Mouse (Mus musculus): Measurements from ENCODE around the gene Arid1b.
A peak's percentile ranks its signal among the peaks of the same experiment; 100 is the strongest.

Arid1b gene

DNA sequence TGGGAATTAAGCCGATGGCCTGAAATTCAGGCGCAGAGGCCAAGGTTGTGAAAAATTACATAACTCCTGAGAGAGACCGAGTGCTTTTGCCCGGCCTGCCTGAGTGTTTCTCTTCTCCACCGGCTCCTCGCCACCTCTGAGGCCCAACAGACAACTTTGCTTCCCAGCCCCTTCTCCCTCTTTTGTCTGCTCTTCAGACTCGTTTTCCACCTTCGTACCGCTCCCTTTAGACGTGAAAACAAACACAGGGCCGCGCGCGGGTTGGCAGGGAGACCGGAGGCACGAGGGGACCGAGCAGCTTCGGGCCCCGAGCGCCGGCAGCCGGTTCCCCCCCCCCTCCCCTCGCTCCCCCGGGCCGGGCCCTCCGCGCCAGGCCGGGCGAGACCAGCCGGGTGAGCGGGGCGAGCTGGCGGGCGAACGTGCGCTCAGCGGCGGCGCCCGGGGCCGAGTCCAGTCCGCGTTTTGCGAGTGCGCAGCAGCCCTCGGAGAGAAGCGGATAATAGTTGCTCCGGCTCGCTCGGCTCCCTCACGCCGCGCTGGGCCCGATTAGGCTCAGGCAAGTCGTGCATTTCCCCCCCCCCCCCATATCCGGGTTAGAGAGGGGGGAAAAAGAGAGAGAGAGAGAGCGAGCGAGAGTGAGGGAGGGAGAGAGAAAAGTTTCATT is at the start of gene Arid1b:
Arid1b (plus strand) TSS at position 493 of the 664 bp plus-strand sequence.
- DNase-seq = peak; percentile 81

DNA sequence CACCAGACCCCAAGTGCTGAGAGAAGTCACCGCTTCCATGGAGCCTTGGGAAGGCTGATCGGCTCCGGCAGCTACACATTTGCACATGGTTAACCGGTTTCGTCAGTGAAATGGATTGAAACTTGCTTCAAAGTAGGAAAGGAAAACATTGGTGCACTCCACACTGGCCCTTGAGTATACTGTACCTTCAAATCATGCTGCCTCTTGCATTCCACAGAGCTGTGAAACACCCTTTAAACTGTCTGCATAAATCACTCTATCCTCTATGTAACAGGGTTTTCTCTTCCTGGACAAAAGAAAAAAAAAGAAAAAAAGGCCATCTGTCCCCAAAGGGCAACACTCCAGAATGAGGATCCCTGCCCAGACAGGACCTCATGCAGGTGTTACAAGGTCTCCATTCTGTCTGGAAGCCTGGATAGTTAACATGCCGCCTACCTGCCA is 48.8 kb upstream of the Arid1b start:
- DNase-seq = no peak

DNA sequence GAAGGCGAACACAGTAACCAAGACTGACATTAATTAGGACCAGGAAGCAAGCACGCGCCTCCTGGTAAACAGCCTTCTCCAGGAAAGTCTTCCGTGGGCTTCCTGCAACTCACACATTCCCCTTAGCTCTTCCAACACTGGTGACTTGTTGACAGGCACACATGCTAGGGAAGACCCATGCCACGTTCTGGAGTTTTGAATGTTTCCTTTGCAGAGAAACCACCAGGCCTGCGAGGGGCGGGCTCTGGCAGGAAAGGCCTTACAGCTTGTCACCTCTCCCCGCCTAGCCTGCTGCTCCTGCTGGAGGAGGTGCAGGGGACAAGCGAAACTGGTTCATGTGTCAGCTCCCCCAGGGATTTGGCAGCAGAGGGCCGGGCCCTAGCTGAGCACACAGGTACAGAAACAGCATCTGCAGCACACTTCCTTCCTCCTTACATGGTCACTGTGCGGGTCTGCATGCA is 48.2 kb upstream of the Arid1b start:
- DNase-seq = no peak

DNA sequence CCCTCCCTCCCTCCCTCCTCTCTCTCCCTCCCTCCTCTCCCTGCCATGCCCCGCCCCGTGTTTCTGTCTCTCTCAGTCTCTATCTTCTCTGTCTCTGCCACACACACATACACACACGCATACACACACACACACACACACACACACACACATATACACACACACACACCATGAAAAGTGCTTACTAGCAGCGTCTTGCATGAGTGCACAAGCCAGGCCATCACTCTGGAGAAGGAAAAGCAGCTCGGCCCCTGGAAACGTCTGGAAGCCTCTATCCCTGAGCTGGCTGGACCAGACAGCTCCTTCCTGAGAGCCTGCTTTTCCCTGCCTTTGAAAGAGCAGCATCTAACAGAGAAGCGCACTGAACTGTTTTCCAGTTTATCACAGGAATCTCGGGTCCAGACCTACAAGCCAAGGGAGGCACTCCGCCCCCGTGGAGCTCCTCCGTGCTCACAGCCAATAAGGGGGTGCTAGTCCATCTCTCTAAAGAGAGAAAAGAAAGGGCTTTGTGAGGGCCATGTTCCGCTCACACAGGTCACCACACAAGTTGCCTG is 47.6 kb upstream of the Arid1b start:
- DNase-seq = no peak

DNA sequence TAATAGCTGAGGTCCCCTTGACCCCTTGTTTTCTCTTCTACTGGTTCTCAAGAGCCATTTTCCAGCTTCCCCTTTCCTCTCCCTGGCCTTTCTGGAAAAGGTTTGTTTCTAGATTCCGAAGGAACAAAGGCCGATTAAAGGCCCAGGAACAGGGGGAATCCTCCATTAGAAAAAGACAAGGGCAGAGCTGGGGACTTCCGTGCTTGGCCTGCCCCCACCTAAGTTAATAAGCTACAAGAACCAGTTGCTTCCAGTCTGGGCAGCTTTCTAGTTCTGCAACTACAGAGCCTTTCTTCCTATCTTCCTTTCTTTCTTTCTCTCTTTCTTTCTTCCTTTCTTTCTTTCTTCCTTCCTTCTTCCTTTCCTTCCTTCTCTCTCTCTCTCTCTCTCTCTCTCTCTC is 47.1 kb upstream of the Arid1b start:
- DNase-seq = no peak

DNA sequence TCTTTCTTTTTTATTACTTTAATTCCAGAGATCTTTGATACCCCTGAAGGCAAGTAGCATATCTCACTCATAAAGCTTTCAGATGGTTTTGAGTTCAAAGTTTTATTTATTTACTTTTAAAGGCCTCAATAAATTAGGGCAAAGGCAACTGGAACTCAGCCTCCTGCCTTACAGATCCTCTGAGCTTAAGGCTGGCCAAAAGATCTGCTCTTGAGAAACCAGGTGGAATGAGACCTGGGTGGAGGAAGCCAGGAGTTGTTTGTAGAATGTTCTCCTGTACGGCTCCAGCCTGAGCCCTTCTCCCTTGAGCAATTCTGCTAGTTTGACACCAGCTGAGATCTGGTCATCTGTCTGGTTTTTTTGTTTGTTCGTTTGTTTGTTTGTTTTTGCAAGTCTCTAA is 46.7 kb upstream of the Arid1b start:
- no peak for DNase-seq

DNA sequence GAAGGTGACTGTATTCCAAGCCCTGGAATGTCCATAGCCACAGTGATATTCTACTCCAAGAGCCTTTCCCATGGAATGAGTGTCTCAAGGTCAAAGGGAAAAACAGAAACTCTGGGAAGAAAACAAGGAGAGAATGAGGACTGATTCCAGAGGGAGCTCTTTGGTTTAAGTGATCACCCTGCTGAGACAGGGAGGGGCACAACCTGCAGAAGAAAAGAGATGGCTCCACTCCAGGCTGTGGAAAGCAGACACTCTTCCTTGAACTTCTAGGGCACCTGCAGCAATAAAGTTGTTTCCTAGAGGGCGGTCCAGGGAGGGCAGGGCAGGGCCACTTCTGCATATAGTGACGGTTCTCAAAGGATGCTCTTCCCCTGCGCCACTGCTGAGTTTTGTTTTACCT is 45.6 kb upstream of the Arid1b start:
- no peak for DNase-seq

DNA sequence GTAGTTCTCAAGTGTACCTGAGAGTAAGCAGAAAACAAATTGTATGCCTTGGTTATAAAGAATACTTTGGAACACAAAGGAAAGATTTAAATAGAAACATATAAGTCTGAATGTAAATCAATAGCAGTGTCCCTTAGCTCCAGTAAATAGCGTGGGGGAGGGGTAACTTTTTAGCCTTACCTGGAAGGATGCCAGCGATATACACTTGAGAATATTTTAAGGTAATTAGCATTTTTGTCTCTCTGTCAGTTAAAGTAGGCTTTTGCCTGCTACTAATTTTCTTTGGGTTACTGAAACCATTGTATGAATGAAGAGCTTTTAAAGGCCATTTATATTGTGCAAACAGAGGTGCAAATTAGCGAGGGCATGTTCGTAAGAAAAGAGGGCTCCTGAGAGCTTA is 39.7 kb upstream of the Arid1b start:
- no peak for DNase-seq

DNA sequence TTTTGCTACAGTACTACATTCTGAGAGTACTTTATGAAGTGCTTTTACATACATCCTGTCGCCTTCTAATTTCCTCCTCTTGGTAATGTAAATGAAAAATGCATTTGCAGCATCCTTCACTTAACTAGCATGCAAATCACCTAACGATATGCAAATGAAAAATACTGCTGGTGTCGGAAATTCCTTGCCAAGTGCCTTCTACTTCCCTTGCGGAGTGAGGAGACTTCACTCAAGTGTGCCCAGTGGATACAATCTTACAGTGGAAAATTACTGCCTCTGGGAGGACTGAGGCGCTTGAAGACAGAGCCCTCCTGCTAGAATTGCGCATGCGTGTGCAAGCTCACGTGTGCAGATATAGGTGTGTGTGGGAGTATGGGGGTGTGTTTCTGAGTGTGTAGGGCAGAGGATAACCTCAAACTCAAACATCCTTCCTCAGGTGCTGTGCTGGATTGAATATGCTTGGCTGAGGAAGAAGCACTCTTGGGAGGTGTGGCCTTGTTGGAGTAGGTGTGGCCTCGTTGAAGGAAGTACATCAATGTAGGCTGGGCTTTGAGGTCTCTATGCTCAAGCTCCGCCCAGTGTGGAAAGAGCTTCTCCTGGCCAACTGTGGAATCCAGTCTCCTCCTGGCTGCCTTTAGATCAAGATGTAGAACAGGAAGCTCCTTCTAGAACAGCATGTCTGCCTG is 29.8 kb upstream of the Arid1b start:
- no peak for DNase-seq

DNA sequence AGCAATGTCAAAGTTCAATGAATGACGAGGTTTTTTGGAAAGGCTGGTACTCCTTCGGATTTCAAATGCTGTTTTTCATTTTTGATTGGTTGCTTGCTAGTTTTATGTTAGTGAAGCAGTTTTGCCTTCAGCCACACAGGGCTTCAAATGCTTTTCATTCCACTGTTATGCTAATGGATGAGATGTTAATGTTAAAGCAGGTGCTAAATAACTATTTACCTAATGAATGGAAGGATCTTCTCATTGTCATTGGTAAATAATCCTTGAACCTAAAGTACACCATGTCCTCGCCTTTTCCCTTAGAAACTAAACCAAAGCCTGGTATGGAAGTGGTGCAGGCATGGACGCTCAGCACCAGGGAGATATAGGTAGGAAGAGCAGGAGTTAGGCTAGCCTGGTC is 26.9 kb upstream of the Arid1b start:
- DNase-seq = no peak

DNA sequence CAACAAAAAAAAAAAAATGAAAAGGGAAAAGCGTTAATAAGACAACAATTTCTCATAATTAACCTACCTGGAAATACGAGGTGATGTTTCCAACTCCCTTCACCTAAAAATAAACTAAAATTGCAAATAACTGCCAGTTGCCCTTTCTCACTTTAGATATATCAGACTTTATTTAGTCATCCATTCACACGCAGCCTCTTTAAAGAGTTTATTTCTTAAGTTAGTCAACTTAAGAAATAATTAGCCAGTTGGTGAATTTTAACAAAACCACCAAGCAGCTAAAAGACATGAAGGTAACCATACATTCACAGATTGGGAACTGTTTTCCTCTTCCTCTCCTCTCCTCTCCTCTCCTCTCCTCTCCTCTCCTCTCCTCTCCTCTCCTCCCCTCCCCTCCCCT is 26.1 kb upstream of the Arid1b start:
- DNase-seq = no peak

DNA sequence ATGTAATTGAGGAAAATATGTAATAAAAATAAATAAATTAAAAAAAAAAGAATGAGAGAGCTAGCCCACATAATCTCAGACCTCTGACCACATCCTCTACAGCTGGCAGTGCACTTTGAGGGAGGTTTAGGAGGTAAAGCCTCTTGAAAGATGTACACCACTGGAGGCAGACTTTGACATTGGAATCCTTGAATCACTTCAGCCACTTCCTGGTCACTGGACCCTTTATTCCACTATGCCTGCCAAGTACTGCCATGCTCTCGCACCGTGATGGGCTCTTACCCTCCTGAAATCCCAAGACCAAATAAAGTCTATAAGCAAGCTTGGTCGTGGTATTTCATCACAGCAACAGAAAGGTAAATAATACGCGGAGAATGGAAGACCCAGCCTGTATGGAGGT is 25.3 kb upstream of the Arid1b start:
- no peak for DNase-seq

DNA sequence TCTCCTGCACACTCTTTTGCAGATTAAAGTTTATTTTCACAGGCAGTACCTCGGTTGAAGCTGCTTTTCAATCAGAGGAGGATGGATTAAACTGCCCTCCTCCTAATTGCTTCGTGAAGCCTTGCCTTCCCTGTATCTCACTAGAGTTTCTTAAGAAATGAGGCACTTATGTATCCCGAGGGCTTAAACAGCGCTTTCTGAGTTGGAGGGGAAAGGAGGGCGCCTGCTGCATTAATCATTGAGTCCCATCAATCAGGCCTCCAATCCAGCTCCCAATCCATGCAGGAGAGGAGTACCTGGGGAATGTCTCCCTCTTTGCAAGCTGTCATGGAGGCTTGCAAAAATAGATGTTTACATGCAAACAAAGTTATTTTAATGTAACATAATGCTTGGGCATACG is 21.9 kb upstream of the Arid1b start:
- DNase-seq = no peak

DNA sequence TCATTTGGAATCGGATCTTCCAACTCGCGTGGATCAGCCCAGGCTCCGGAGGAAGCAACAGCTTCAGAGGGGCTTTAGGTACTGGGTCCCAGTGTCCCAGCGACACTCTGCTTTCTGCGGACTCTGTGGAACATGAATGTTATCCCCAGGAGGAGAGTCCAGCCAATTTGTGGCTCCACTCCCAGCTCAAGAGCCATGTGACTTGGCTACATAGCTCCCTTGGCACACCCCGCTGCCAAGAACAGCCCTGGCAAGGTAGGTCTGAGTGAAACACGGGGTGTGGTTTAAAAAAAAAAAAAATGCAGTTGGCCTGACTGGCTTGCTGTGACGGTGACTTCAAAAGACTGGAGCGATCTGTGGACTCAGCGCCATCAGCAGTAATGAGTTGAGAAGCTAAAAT is 19.4 kb upstream of the Arid1b start:
- DNase-seq = peak; percentile 37

DNA sequence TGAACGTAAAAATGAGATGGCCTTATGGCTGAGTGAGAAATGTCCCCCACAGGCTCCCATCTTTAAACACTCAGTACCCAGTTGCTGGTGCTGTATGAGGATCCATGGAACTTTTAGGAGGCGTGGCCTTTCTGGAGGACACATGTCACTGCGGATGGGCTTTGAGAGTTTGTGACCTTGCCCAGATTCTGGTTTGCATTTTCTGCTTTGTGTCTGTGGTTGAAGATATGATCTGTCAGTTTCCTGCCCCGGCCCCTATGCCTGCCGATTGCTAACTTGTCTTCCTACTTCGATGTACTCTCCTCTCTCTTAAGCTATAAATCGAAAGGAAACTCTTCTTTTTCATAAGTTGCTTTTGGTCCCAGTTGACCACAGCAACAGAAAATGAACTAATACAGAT is 14.0 kb upstream of the Arid1b start:
- no peak for DNase-seq

DNA sequence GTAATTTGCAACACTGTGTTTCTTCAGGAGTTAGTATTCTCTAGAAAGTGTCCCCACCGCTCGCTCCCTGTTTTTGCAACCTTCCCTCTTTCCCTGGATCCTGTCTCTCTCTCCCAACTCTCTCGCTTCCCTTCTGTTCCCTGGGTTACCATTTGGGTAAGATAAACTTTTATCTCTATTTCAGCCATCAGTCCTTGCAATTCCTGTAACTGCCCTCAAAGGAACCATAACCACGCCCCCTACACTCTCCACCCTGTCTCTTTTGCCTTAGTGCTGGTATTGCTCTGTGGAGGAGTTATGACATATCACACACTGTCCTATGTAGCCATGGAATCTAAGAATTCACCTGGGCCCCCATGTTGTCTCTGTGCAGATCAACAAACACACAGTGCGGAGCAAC is 11.3 kb upstream of the Arid1b start:
- DNase-seq = no peak

DNA sequence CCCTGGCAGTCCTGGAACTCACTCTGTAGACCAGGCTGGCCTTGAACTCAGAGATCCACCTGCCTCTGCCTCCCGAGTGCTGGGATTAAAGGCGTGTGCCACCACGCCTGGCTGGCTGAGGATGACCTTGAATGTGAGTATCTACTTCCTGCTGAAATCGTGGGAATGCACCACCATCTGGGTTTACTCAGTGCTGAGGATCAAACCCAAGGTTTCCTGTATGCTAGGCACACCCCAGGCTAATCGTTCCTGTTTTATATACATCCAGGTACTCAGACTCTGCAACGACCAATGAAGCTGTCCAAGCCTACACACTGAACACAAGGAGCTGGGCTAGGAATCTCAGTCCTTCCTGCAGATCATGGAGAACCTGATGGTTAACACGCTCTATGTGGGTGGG is 9.4 kb upstream of the Arid1b start:
- DNase-seq = no peak

DNA sequence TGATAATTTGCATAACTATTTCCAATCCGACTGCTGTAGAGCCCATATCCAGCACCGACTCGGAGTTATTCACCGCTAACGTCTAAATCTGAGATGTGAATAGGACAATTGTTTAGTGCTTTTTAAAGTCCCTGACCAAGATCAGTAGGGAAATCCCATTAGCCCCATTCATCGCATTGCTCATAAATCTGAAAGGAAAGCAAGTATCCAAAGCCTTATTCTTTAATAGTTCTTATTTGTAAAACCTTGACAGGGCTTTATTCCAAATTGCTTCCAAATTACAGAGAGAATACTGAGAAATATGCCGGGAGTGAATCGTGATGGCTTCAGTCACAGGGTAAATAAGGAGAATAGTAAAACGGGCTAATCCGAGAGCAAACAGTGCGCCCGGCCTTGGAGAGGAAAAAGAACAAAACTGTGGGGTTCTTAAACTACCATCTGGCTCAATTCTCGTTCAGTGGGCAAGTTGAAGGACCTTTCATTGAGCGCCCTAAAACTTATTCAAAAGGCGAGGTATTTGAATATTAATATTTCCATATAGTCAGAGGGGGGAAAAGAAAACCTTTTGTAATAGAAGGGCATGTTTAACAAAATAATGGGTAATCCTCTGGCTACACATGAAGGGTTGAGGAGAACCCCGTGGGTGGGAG is 3.1 kb upstream of the Arid1b start:
- DNase-seq = no peak

DNA sequence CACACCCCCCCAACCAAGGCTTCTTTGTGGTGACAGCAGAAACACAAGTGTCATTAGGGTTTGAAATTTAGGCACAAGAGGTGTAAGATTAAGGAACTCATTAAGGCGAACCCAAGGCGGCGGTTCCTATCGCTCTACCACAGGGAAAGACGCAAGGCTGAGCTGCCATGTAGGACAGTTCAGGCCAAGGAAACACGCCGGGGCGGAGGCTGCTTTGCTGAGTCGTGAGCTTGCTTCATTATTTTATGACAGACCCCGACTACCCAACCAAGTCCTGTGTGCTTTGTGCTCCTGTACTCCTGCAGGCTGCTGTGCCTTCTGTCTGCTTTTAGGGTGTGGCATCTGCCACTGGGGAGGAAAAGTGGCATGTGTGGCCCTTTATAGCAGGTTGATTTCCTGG is 2.5 kb upstream of the Arid1b start:
- no peak for DNase-seq

DNA sequence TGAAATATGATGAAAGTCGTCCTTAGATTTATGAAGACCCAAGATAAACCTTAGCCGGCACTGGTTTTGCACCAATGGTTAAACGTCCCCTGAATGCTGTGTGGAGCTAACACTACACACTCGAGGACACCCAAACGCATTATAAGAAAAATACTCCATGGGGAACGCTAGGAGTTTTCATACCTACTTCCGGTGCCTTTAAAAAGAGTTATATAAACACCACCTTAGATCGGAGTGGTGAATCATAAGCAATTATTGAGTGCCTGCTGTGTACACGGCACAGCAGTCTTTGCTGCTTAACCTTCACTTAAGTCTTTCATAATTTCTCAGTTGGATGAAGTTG is 664 bp upstream of the Arid1b start:
- no peak for DNase-seq

DNA sequence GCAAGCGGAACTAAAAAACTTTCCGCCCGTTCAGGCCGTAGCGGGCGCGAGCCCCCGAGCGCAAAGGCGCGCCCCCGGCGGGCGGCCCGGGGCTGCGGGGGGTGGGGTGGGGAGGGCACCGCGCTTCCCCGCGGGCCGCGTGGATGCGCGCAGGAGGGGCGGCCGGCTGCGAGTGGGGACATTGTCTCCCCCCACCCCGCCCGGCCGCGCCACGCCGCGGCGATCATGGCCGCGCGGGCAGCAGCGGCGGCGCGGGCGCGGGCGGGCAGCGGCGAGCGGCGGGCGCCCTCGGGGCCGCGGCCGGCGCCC is 326 bp downstream of the Arid1b start:
- peak; percentile 48 for DNase-seq

DNA sequence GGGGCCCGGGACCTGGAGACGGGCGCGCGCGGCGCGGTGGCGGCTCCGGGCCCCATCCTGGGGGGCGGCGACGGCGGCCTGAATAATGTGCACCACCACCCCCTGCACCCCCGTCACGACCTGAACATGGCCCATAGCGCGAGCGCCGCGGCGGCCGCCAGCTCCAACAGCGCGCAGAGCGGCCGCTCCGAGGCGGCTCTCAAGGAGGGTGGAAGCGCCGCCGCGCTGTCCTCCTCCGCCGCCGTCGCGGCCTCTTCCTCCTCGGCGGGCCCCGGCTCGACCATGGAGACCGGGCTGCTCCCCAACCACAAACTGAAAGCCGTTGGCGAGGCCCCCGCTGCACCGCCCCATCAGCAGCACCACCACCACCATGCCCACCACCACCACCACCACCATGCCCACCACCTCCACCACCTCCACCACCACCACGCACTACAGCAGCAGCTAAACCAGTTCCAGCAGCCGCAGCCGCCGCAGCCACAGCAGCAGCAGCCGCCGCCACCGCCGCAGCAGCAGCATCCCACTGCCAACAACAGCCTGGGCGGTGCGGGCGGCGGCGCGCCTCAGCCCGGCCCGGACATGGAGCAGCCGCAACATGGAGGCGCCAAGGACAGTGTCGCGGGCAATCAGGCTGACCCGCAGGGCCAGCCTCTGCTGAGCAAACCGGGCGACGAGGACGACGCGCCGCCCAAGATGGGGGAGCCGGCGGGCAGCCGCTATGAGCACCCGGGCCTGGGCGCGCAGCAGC is 855 bp downstream of the Arid1b start:
- DNase-seq = peak; percentile 74

DNA sequence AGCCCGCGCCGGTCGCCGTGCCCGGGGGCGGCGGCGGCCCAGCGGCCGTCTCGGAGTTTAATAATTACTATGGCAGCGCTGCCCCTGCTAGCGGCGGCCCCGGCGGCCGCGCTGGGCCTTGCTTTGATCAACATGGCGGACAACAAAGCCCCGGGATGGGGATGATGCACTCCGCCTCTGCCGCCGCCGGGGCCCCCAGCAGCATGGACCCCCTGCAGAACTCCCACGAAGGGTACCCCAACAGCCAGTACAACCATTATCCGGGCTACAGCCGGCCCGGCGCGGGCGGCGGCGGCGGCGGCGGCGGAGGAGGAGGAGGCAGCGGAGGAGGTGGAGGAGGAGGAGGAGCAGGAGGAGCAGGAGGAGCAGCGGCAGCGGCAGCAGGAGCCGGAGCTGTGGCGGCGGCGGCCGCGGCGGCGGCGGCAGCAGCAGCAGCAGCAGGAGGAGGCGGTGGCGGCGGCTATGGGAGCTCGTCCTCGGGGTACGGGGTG is 1.5 kb downstream of the Arid1b start:
- DNase-seq = peak; percentile 82

Measured in right cerebral cortex, postnatal 25 days (tissue).